Mouse (Mus musculus) heart, postnatal 14 days (tissue): ENCODE results near the gene BC049715. TPM values are rescaled to one million over a fixed set of nuclear protein-coding genes. Genes with fewer than 3 reads are reported as not detected.
A peak's percentile ranks its signal among the peaks of the same experiment; 100 is the strongest.
"Not testable (repeated sequence)": the region's sequence is repeated elsewhere in the genome, so short reads cannot be mapped to it uniquely, and the experiment has no call there.

ENCODE experiments used
- DNase-seq, 2 experiments: peaks; one replicate each; pipeline ENCODE4 v3.0.0; 2021 to 2022
- intact Hi-C: fragments of 180-260 bp; cut with DNase I; formaldehyde crosslinking; loops from one replicate; pipeline ENCODE4 v1.15.1; 2025
- long read RNA-seq, 2 experiments: library from polyadenylated mRNA; stranded (forward); transcript quantifications; one replicate each; pipeline ENCODE4 v2.0.0; 2021
- total RNA-seq, 2 experiments: library from RNA; stranded (reverse); gene quantifications; 2 replicates each; pipeline ENCODE4 v1.2.3; 2021

BC049715 gene
- 1 to 10 TPM; 1.0 to 1.3 TPM for total RNA-seq
- long read RNA-seq, experiment 1: 0 reads
- long read RNA-seq, experiment 2, partial matches to known transcripts: 0 of 1 reads
- long read RNA-seq, experiment 2, other reads (novel, unspliced or antisense): 1 of 1 reads

- intact Hi-C loops: loop anchor here (10.0 kb wide), 1 partner anchor 917 kb away; no protein-coding TSS in a partner anchor
- DNase-seq: no peak
These were observed at the start of gene BC049715 for GRCm38 (mm10) chr6:136827516-136827880. Gene BC049715, plus strand, starts transcription at chr6:136827626.

GRCm38 (mm10) chr6:136781377-136781986 lies 45.9 kb upstream of the BC049715 start, which contains the start of gene Gucy2c:
Gene Gucy2c, minus strand, starts transcription at chr6:136781765.
- DNase-seq: no peak
- intact Hi-C loops: no loop called here

- intact Hi-C loops: no loop called here
- no peak for DNase-seq
These were observed 45.3 kb upstream of the BC049715 start for GRCm38 (mm10) chr6:136782146-136782545.

- intact Hi-C loops: no loop called here
These were observed 44.7 kb upstream of the BC049715 start for GRCm38 (mm10) chr6:136782761-136783160.

GRCm38 (mm10) chr6:136789391-136789971 lies 37.9 kb upstream of the BC049715 start:
- peak; percentile 75 to 82 for DNase-seq
- intact Hi-C loops: no loop called here

More at GRCm38 (mm10) chr6:136782761-136783160, 44.7 kb upstream of the BC049715 start:
- DNase-seq: no peak

GRCm38 (mm10) chr6:136792884-136793758 lies 34.3 kb upstream of the BC049715 start:
- no peak for DNase-seq
- intact Hi-C loops: no loop called here

GRCm38 (mm10) chr6:136793831-136794525 lies 33.4 kb upstream of the BC049715 start:
- DNase-seq: no peak
- intact Hi-C loops: no loop called here

GRCm38 (mm10) chr6:136795110-136795509 lies 32.3 kb upstream of the BC049715 start:
- intact Hi-C loops: no loop called here
- DNase-seq: no peak

GRCm38 (mm10) chr6:136795850-136796249 lies 31.6 kb upstream of the BC049715 start:
- DNase-seq: no peak
- intact Hi-C loops: no loop called here

GRCm38 (mm10) chr6:136797874-136798693 lies 29.3 kb upstream of the BC049715 start:
- intact Hi-C loops, DNase-seq: not testable (repeated sequence)

- DNase-seq: no peak
- intact Hi-C loops: no loop called here
These were observed 26.7 kb upstream of the BC049715 start for GRCm38 (mm10) chr6:136800710-136801109.

- DNase-seq: no peak
- intact Hi-C loops: no loop called here
These were observed 26.2 kb upstream of the BC049715 start for GRCm38 (mm10) chr6:136801274-136801673.

- DNase-seq: no peak
- intact Hi-C loops: no loop called here
These were observed 24.2 kb upstream of the BC049715 start for GRCm38 (mm10) chr6:136803093-136803738.

- peak; percentile 96 to 99 for DNase-seq
- intact Hi-C loops: loop anchor here (2.0 kb wide), 1 partner anchor 27 kb away; no protein-coding TSS in a partner anchor
These were observed 23.4 kb upstream of the BC049715 start, which contains the start of gene Hist4h4 for GRCm38 (mm10) chr6:136803739-136804633. Gene Hist4h4, minus strand, starts transcription at chr6:136804415.

- DNase-seq: no peak
- intact Hi-C loops: loop anchor here (2.0 kb wide), 1 partner anchor 26 kb away; no protein-coding TSS in a partner anchor
These were observed 22.6 kb upstream of the BC049715 start for GRCm38 (mm10) chr6:136804705-136805408.

- intact Hi-C loops: loop anchor here (2.0 kb wide), 1 partner anchor 25 kb away; no protein-coding TSS in a partner anchor
- no peak for DNase-seq
These were observed 22.0 kb upstream of the BC049715 start for GRCm38 (mm10) chr6:136805409-136805775.

- intact Hi-C loops: no loop called here
These were observed 20.6 kb upstream of the BC049715 start for GRCm38 (mm10) chr6:136806819-136807218.

More at GRCm38 (mm10) chr6:136806819-136807218, 20.6 kb upstream of the BC049715 start:
- DNase-seq: no peak
